Mouse (Mus musculus) forebrain, postnatal 0 days (tissue): Measurements from ENCODE around the gene Fam229b. TPM values are rescaled to one million over a fixed set of nuclear protein-coding genes. Genes with fewer than 3 reads are reported as not detected.

ENCODE experiments used
- ATAC-seq: fragments of 200-750 bp; cut with Nextera tagmentation; 2 replicates; pipeline ENCODE4 v1.8.0; 2017; ENCODE audit warnings: mild to moderate bottlenecking, moderate library complexity
- DNase-seq: peaks from one replicate; pipeline ENCODE4 v3.0.0-alpha.2; 2015
- H3K27ac ChIP-seq: fragments of 300-500 bp; sonication (generic); 2 replicates; pipeline ENCODE4 v1.5.1; 2014; ENCODE audit warnings: low read depth, mild to moderate bottlenecking, antibody characterized with exemption, low read length, moderate library complexity, mixed read lengths
- H3K27me3 ChIP-seq: fragments of 300-500 bp; sonication (generic); 2 replicates; pipeline ENCODE4 v1.6.1; 2014; ENCODE audit warnings: mild to moderate bottlenecking, low read length, mixed read lengths; ENCODE audit not compliant: insufficient read depth
- H3K36me3 ChIP-seq: fragments of 300-500 bp; sonication (generic); 2 replicates; pipeline ENCODE4 v1.6.1; 2014; ENCODE audit warnings: mild to moderate bottlenecking, moderate library complexity; ENCODE audit not compliant: insufficient read depth
- H3K4me1 ChIP-seq: fragments of 300-500 bp; sonication (generic); 2 replicates; pipeline ENCODE4 v1.6.1; 2014; ENCODE audit warnings: antibody characterized with exemption; ENCODE audit not compliant: insufficient read depth
- H3K4me2 ChIP-seq: fragments of 300-500 bp; sonication (generic); 2 replicates; pipeline ENCODE4 v1.6.1; 2014; ENCODE audit warnings: low read depth, mild to moderate bottlenecking, moderate library complexity
- H3K4me3 ChIP-seq: fragments of 300-500 bp; sonication (generic); 2 replicates; pipeline ENCODE4 v1.5.1; 2014; ENCODE audit warnings: low read depth, low read length, mixed read lengths
- H3K9ac ChIP-seq: fragments of 300-500 bp; sonication (generic); 2 replicates; pipeline ENCODE4 v1.6.1; 2014; ENCODE audit warnings: mild to moderate bottlenecking
- H3K9me3 ChIP-seq: fragments of 300-500 bp; sonication (generic); 2 replicates; pipeline ENCODE4 v1.6.1; 2016; ENCODE audit warnings: low read length
- CTCF ChIP-seq: sonication (generic); IDR thresholded peaks from 2 replicates; pipeline ENCODE4 v1.5.1; 2016; ENCODE audit warnings: antibody characterized with exemption, control low read depth, low read depth
- WGBS: fragments of 180-500 bp; shearing (Covaris S2); extraction: QIAGEN DNeasy Blood & Tissue Kit; methylation state at CpG from one replicate; pipeline ENCODE4 v1.1.7; 2014; 5-methylcytosine and 5-hydroxymethylcytosine counted together
- polyA plus RNA-seq: library from polyadenylated mRNA; unstranded; fragments of >200 nt; fragmentation: Nextera tagmentation; extraction: Ambion mirVana; gene quantifications from 2 replicates; pipeline ENCODE4 v1.2.1, GENCODE M21; 2015
- total RNA-seq: library from RNA; depleted of rRNA; stranded (reverse); fragments of >200 nt; gene quantifications from 2 replicates; pipeline ENCODE4 v1.2.3, GENCODE M21; 2014

Fam229b gene
- total and polyA plus RNA-seq, 2 experiments from 2014 or later = 25.8 to 43.1 TPM

GRCm38 (mm10) chr10:39161406-39161805 lies 27.7 kb upstream of the Fam229b start:
- Histone ChIP-seq H3K4me2 (no peak overlapping the region), H3K9me3 (no peaks in the 10 kb centered on the region), H3K27ac (no peak overlapping the region), H3K4me1 (peaks cover 9% of the 10 kb centered on the region; the same call in 1 of the 2 replicates), H3K4me3 (no peak overlapping the region), H3K36me3 (no peaks in the 10 kb centered on the region), H3K27me3 (no peaks in the 10 kb centered on the region), H3K9ac (no peak overlapping the region)
- WGBS = 94% methylated on average over 1 of the region's 1 CpGs
- ATAC-seq (no peak), DNase-seq (no peak)
- no peak for TF ChIP-seq CTCF

DNA sequence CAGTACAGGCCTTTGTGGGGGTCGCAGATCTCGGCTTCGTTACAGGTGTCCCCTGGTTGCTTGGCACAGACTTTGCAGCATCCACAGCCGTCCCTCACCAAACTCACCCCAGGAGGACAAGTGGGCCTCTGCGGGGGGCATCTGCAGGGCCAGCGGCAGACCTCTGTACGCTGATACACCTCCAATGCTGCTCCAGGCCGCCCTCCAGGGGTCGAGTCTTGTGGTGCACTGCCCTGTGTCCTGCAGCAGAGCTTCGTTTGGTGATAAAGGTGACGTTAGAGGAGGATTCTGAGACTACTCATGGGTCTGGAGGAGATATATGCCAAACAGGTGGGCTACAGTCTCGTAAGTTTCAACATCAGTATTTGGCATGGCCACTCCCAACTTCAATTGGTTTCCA lies 24.6 kb upstream of the Fam229b start:
- no peak overlapping the region for H3K27ac ChIP-seq
- WGBS = 53% methylated on average over 12 of the region's 12 CpGs
- H3K9ac ChIP-seq = no peak overlapping the region
- no peak for DNase-seq
- ATAC-seq = no peak
- H3K27me3 ChIP-seq = no peaks in the 10 kb centered on the region
- no peak overlapping the region for H3K4me3 ChIP-seq
- no peak for TF ChIP-seq CTCF
- H3K4me2 ChIP-seq = no peak overlapping the region
- H3K4me1 ChIP-seq = no peaks in the 10 kb centered on the region
- H3K36me3 ChIP-seq = no peaks in the 10 kb centered on the region
- no peaks in the 10 kb centered on the region for H3K9me3 ChIP-seq

GRCm38 (mm10) chr10:39157321-39157720 lies 23.6 kb upstream of the Fam229b start:
- H3K36me3 ChIP-seq = no peaks in the 10 kb centered on the region
- H3K27ac ChIP-seq = no peak overlapping the region
- no peak for TF ChIP-seq CTCF
- H3K4me3 ChIP-seq = no peak overlapping the region
- H3K4me2 ChIP-seq = no peak overlapping the region
- WGBS = 95% methylated on average over 1 of the region's 1 CpGs
- H3K27me3 ChIP-seq = no peaks in the 10 kb centered on the region
- H3K9me3 ChIP-seq = no peaks in the 10 kb centered on the region
- H3K9ac ChIP-seq = no peak overlapping the region
- H3K4me1 ChIP-seq = no peaks in the 10 kb centered on the region
- no peak for ATAC-seq
- no peak for DNase-seq

DNA sequence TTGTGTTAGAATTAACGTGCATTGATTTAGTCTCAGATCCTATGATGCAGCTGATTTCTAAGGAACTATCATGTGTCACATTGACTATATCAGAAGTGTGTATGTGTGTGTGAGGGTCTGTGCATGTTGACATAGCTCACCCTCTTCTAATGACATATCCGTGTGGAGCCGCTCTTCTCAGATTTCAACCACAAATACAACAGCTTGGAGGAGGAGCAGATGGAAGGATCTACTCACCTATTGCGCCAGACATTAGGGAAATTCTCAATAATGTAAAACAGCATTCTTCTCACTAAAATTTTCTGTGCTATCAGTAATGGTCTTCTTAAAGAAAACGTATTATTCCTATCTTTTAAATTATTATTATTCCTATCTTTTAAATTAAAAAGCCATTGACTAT lies 23.0 kb upstream of the Fam229b start:
- Histone ChIP-seq H3K4me2 (no peak overlapping the region), H3K36me3 (no peaks in the 10 kb centered on the region), H3K27ac (no peak overlapping the region), H3K27me3 (no peaks in the 10 kb centered on the region), H3K9ac (no peak overlapping the region), H3K4me1 (no peaks in the 10 kb centered on the region), H3K4me3 (no peak overlapping the region), H3K9me3 (no peaks in the 10 kb centered on the region)
- DNase-seq (no peak), ATAC-seq (no peak)
- WGBS = 91% methylated on average over 5 of the region's 5 CpGs
- no peak for TF ChIP-seq CTCF

DNA sequence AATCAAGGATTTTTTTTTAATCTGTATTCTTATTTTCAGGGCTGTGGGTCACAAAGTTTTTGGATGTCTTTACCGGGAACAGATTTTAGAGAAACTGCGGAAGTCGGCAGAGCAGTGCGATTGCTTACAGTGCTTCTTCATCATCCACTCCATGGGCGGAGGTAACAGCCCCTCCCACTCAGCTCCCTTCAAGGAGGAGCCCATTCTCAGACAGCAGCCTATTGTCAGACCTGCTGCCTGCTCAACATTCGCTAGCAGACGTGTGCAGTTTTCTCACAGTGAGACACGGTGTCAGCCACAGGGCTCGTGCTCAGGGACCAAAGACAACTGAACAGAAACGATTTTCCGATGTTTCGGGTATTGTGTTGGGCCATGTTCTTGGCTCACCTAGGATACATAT lies 8.5 kb upstream of the Fam229b start:
- H3K27ac ChIP-seq = no peak overlapping the region
- H3K4me2 ChIP-seq = no peak overlapping the region
- H3K4me3 ChIP-seq = no peak overlapping the region
- 86% methylated on average over 12 of the region's 12 CpGs for WGBS
- no peak overlapping the region for H3K9ac ChIP-seq
- H3K9me3 ChIP-seq = no peaks in the 10 kb centered on the region
- no peak for ATAC-seq
- TF ChIP-seq CTCF = no peak
- H3K4me1 ChIP-seq = no peaks in the 10 kb centered on the region
- H3K27me3 ChIP-seq = no peaks in the 10 kb centered on the region
- DNase-seq = no peak
- peaks cover 34% of the 10 kb centered on the region for H3K36me3 ChIP-seq

DNA sequence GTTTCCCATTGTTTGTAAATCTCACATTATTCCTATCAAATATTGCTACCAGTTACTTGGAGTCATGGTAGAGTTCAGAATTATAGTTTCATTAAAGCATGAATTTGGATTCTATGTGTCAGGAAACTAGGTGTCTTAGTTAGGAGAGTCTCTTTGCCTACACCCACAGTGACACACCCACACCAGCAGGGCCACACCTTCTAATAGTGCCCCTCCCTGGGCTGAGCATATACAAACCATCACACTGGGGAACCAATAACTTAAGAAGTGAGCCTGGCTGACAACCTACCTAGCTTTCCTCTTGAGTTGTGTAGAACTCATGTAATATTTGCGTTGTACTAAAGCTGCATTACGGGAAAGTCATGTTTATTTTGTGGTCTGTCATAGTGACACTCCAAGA lies 7.7 kb upstream of the Fam229b start:
- Histone ChIP-seq H3K4me3 (no peak overlapping the region), H3K27me3 (no peaks in the 10 kb centered on the region), H3K9me3 (no peaks in the 10 kb centered on the region), H3K9ac (no peak overlapping the region), H3K4me1 (no peaks in the 10 kb centered on the region), H3K36me3 (peaks cover 31% of the 10 kb centered on the region), H3K27ac (no peak overlapping the region), H3K4me2 (no peak overlapping the region)
- ATAC-seq = no peak
- no peak for TF ChIP-seq CTCF
- WGBS = 95% methylated on average over 2 of the region's 2 CpGs
- no peak for DNase-seq

- no peak overlapping the region for H3K4me3 ChIP-seq
- no peak for TF ChIP-seq CTCF
- H3K27me3 ChIP-seq = no peaks in the 10 kb centered on the region
- H3K4me2 ChIP-seq = no peak overlapping the region
- no peak overlapping the region for H3K9ac ChIP-seq
- ATAC-seq = no peak
- 89% methylated on average over 14 of the region's 14 CpGs for WGBS
- DNase-seq = no peak
- no peaks in the 10 kb centered on the region for H3K9me3 ChIP-seq
- no peak overlapping the region for H3K27ac ChIP-seq
- H3K36me3 ChIP-seq = peaks cover 31% of the 10 kb centered on the region
- H3K4me1 ChIP-seq = no peaks in the 10 kb centered on the region
Measured at GRCm38 (mm10) chr10:39140843-39141242, 7.1 kb upstream of the Fam229b start.

- Histone ChIP-seq H3K27me3 (no peaks in the 10 kb centered on the region), H3K9ac (no peak overlapping the region), H3K9me3 (no peaks in the 10 kb centered on the region), H3K4me2 (no peak overlapping the region), H3K4me1 (no peaks in the 10 kb centered on the region), H3K27ac (no peak overlapping the region), H3K4me3 (no peak overlapping the region), H3K36me3 (peaks cover 22% of the 10 kb centered on the region)
- TF ChIP-seq CTCF = no peak
- ATAC-seq = no peak
- WGBS = 86% methylated on average over 6 of the region's 6 CpGs
- no peak for DNase-seq
Measured at GRCm38 (mm10) chr10:39138761-39139160, 5.0 kb upstream of the Fam229b start.
